In genomic region chr10:127288328-127288799, GRCm38 (mm10) we compare ENCODE assay signal across 8 mouse cellular contexts. TPM values are rescaled to one million over a fixed set of nuclear protein-coding genes. Genes with fewer than 3 reads are reported as not detected.
DNase-seq lines count a peak whose midpoint lies in the region; ATAC-seq lines count a peak whose summit lies in the region.

No protein-coding gene starts in this region.

- H3K4me3 ChIP-seq in erythroblast, embryonic 14.5 days (replicated peaks): peak overlapping the region; percentile 82
- peak overlapping the region; percentile 64 for H3K4me3 ChIP-seq in heart, embryonic 15.5 days
- peak overlapping the region; percentile 70 for H3K4me3 ChIP-seq in limb, embryonic 13.5 days
- peak overlapping the region; percentile 56 for H3K4me3 ChIP-seq in midbrain, embryonic 15.5 days

- H3K36me3 ChIP-seq in erythroblast, embryonic 14.5 days (ENCODE audit: control insufficient read depth): peaks cover 64% of the 10 kb centered on the region
- peaks cover 40% of the 10 kb centered on the region for H3K36me3 ChIP-seq in heart, embryonic 15.5 days
- peaks cover 46% of the 10 kb centered on the region for H3K36me3 ChIP-seq in limb, embryonic 13.5 days
- peaks cover 6% of the 10 kb centered on the region; the same call in 1 of the 2 replicates for H3K36me3 ChIP-seq in midbrain, embryonic 15.5 days (replicated peaks)

- peak; percentile 59 for DNase-seq in 3T3-L1 (ENCODE audit: low read depth, low spot score)
- DNase-seq in brain, embryonic 18.5 days (ENCODE audit: low read depth, low spot score): peak; percentile 24
- no peak for DNase-seq in B cell, adult 2 months

- 0% methylated on average over 25 of the region's 28 CpGs for WGBS in heart, embryonic 15.5 days
- under 1% methylated on average over 16 of the region's 28 CpGs for WGBS in limb, embryonic 13.5 days
- under 1% methylated on average over 25 of the region's 28 CpGs for WGBS in midbrain, embryonic 15.5 days

- H3K9me3 ChIP-seq in erythroblast, embryonic 14.5 days (ENCODE audit: control insufficient read depth, low read length): no peaks in the 10 kb centered on the region
- no peaks in the 10 kb centered on the region for H3K9me3 ChIP-seq in heart, embryonic 15.5 days (replicated peaks)
- H3K9me3 ChIP-seq in limb, embryonic 13.5 days: no peaks in the 10 kb centered on the region
- H3K9me3 ChIP-seq in midbrain, embryonic 15.5 days: no peaks in the 10 kb centered on the region

- H3K4me1 ChIP-seq in erythroblast, embryonic 14.5 days (ENCODE audit: control insufficient read depth): peaks cover 73% of the 10 kb centered on the region
- H3K4me1 ChIP-seq in heart, embryonic 15.5 days (replicated peaks): peaks cover 59% of the 10 kb centered on the region
- H3K4me1 ChIP-seq in limb, embryonic 13.5 days: peaks cover 61% of the 10 kb centered on the region
- H3K4me1 ChIP-seq in midbrain, embryonic 15.5 days: peaks cover 69% of the 10 kb centered on the region

- H3K9ac ChIP-seq in heart, embryonic 15.5 days: peak overlapping the region; percentile 80
- peak overlapping the region; percentile 82 for H3K9ac ChIP-seq in limb, embryonic 13.5 days
- peak overlapping the region; percentile 63 for H3K9ac ChIP-seq in midbrain, embryonic 15.5 days

- no peak for ATAC-seq in erythroblast, adult 5-6 weeks (replicated peaks; ENCODE audit: low FRiP score, poor library complexity, severe bottlenecking)
- peak; percentile 10 for ATAC-seq in heart, embryonic 15.5 days (replicated peaks; ENCODE audit: insufficient number of reproducible peaks, insufficient read depth, low FRiP score, low read depth)
- ATAC-seq in limb, embryonic 13.5 days (ENCODE audit: low FRiP score, low read depth): peak; percentile 14
- ATAC-seq in midbrain, embryonic 15.5 days (replicated peaks): no peak

- peak overlapping the region; percentile 98 for H3K27ac ChIP-seq in heart, embryonic 15.5 days
- H3K27ac ChIP-seq in limb, embryonic 13.5 days: peak overlapping the region; percentile 98
- peak overlapping the region; percentile 91 for H3K27ac ChIP-seq in midbrain, embryonic 15.5 days

- no peaks in the 10 kb centered on the region for H3K27me3 ChIP-seq in erythroblast, embryonic 14.5 days (ENCODE audit: control insufficient read depth)
- no peaks in the 10 kb centered on the region for H3K27me3 ChIP-seq in heart, embryonic 15.5 days
- no peaks in the 10 kb centered on the region for H3K27me3 ChIP-seq in limb, embryonic 13.5 days
- H3K27me3 ChIP-seq in midbrain, embryonic 15.5 days (replicated peaks): no peaks in the 10 kb centered on the region

- H3K4me2 ChIP-seq in heart, embryonic 15.5 days: peak overlapping the region; percentile 90
- H3K4me2 ChIP-seq in limb, embryonic 13.5 days (replicated peaks): peak overlapping the region; percentile 95
- H3K4me2 ChIP-seq in midbrain, embryonic 15.5 days: peak overlapping the region; percentile 87

RNA-seq across cellular contexts. Expression of gene Mbd6, which starts 0.5 kb away (rescaled TPM):
- 33.5 and 35.5 TPM in 2 replicates for polyA plus RNA-seq in erythroblast, embryonic 14.5 days (2012)
- total RNA-seq in erythroblast, adult 5-6 weeks (2015; ENCODE audit: low replicate concordance): 22.4 and 33.0 TPM in 2 replicates
- total RNA-seq in erythroblast, adult 5-6 weeks (2017; ENCODE audit: low replicate concordance): 6.1 and 7.1 TPM in 2 replicates
- 10.6 and 15.7 TPM in 2 replicates for polyA plus RNA-seq in heart, embryonic 15.5 days (2015; fragmentation: Nextera tagmentation; extraction: Ambion mirVana)
- polyA plus RNA-seq in limb, embryonic 13.5 days (2015; fragmentation: Nextera tagmentation; extraction: Ambion mirVana): 15.0 and 16.7 TPM in 2 replicates
- polyA plus RNA-seq in midbrain, embryonic 15.5 days (2015; fragmentation: Nextera tagmentation; extraction: Ambion mirVana): 16.2 and 18.8 TPM in 2 replicates

RNA-seq across cellular contexts. Expression of gene Dctn2, which starts 22.2 kb away (rescaled TPM):
- 15.3 and 16.5 TPM in 2 replicates for polyA plus RNA-seq in erythroblast, embryonic 14.5 days (2012)
- 32.5 and 59.1 TPM in 2 replicates for total RNA-seq in erythroblast, adult 5-6 weeks (2015; ENCODE audit: low replicate concordance)
- 73.0 and 77.9 TPM in 2 replicates for total RNA-seq in erythroblast, adult 5-6 weeks (2017; ENCODE audit: low replicate concordance)
- polyA plus RNA-seq in heart, embryonic 15.5 days (2015; fragmentation: Nextera tagmentation; extraction: Ambion mirVana): 127 and 152 TPM in 2 replicates
- polyA plus RNA-seq in limb, embryonic 13.5 days (2015; fragmentation: Nextera tagmentation; extraction: Ambion mirVana): 188 and 192 TPM in 2 replicates
- 355 and 362 TPM in 2 replicates for polyA plus RNA-seq in midbrain, embryonic 15.5 days (2015; fragmentation: Nextera tagmentation; extraction: Ambion mirVana)

RNA-seq across cellular contexts. Expression of gene Mars, which starts 23.2 kb away (rescaled TPM):
- polyA plus RNA-seq in erythroblast, embryonic 14.5 days (2012): 12.0 and 17.1 TPM in 2 replicates
- total RNA-seq in erythroblast, adult 5-6 weeks (2015; ENCODE audit: low replicate concordance): 35.1 and 38.8 TPM in 2 replicates
- total RNA-seq in erythroblast, adult 5-6 weeks (2017; ENCODE audit: low replicate concordance): 43.5 and 45.6 TPM in 2 replicates
- polyA plus RNA-seq in heart, embryonic 15.5 days (2015; fragmentation: Nextera tagmentation; extraction: Ambion mirVana): 75.4 and 78.4 TPM in 2 replicates
- 118 and 122 TPM in 2 replicates for polyA plus RNA-seq in limb, embryonic 13.5 days (2015; fragmentation: Nextera tagmentation; extraction: Ambion mirVana)
- polyA plus RNA-seq in midbrain, embryonic 15.5 days (2015; fragmentation: Nextera tagmentation; extraction: Ambion mirVana): 121 and 123 TPM in 2 replicates

RNA-seq across cellular contexts. Expression of gene Kif5a, which starts 25.2 kb away (rescaled TPM):
- polyA plus RNA-seq in erythroblast, embryonic 14.5 days (2012): 0.01 and 0.03 TPM in 2 replicates
- 0.42 TPM in 1 of 2 replicates, not detected in the other for total RNA-seq in erythroblast, adult 5-6 weeks (2015; ENCODE audit: low replicate concordance)
- under 0.01 TPM in 1 of 2 replicates, not detected in the other for total RNA-seq in erythroblast, adult 5-6 weeks (2017; ENCODE audit: low replicate concordance)
- polyA plus RNA-seq in heart, embryonic 15.5 days (2015; fragmentation: Nextera tagmentation; extraction: Ambion mirVana): 0.35 and 2.3 TPM in 2 replicates
- polyA plus RNA-seq in limb, embryonic 13.5 days (2015; fragmentation: Nextera tagmentation; extraction: Ambion mirVana): 4.2 and 4.8 TPM in 2 replicates
- 99.0 and 103 TPM in 2 replicates for polyA plus RNA-seq in midbrain, embryonic 15.5 days (2015; fragmentation: Nextera tagmentation; extraction: Ambion mirVana)

RNA-seq across cellular contexts. Expression of gene Arhgap9, which starts 33.4 kb away (rescaled TPM):
- 0.06 and 0.16 TPM in 2 replicates for polyA plus RNA-seq in erythroblast, embryonic 14.5 days (2012)
- total RNA-seq in erythroblast, adult 5-6 weeks (2015; ENCODE audit: low replicate concordance): 19.9 and 21.1 TPM in 2 replicates
- total RNA-seq in erythroblast, adult 5-6 weeks (2017; ENCODE audit: low replicate concordance): 14.6 and 18.7 TPM in 2 replicates
- polyA plus RNA-seq in heart, embryonic 15.5 days (2015; fragmentation: Nextera tagmentation; extraction: Ambion mirVana): 2.0 and 11.0 TPM in 2 replicates
- 5.2 and 5.4 TPM in 2 replicates for polyA plus RNA-seq in limb, embryonic 13.5 days (2015; fragmentation: Nextera tagmentation; extraction: Ambion mirVana)
- polyA plus RNA-seq in midbrain, embryonic 15.5 days (2015; fragmentation: Nextera tagmentation; extraction: Ambion mirVana): 0.87 and 0.99 TPM in 2 replicates

Comparison
In these comparisons a context has a peak if more than half of its experiments do, and no peak if none do; other contexts are left out.
1. ATAC-seq: peak in heart, embryonic 15.5 days (single experiment) and limb, embryonic 13.5 days (single experiment); none in erythroblast, adult 5-6 weeks (single experiment) and midbrain, embryonic 15.5 days (single experiment).
2. DNase-seq: peak in 3T3-L1 (single experiment) and brain, embryonic 18.5 days (single experiment); none in B cell, adult 2 months (0 of 2).
3. Peak in every context shown above with its lines, with median percentiles within 50 percentile points of each other: H3K4me3 ChIP-seq, H3K27ac ChIP-seq, H3K4me2 ChIP-seq and H3K9ac ChIP-seq.